Mouse (Mus musculus): Measurements from ENCODE around the gene Srp54b. TPM values are rescaled to one million over a fixed set of nuclear protein-coding genes. Genes with fewer than 3 reads are reported as not detected.
"Not testable (repeated sequence)": the region's sequence is repeated elsewhere in the genome, so short reads cannot be mapped to it uniquely, and the experiment has no call there.

The Srp54b gene
- polyA plus RNA-seq (2014; fragmentation: Nextera tagmentation; extraction: Ambion mirVana): 56.4 and 57.0 TPM in 2 replicates

GRCm38 (mm10) chr12:55154559-55155448 is at the start of gene Srp54b:
Gene Srp54b, plus strand, starts transcription at chr12:55155104.
- not testable (repeated sequence) for H3K36me3 ChIP-seq (ENCODE audit: insufficient read depth); H3K9me3 ChIP-seq (ENCODE audit: low read depth, low read length); H3K4me1 ChIP-seq (ENCODE audit: insufficient read depth); DNase-seq; H3K27me3 ChIP-seq (ENCODE audit: insufficient read depth, low read length); H3K27ac ChIP-seq (ENCODE audit: low read depth); H3K4me2 ChIP-seq; H3K4me3 ChIP-seq (ENCODE audit: low read depth, low read length); H3K9ac ChIP-seq
- WGBS: no CpG with 5 or more reads among the region's 57 CpGs
- ATAC-seq (ENCODE audit: insufficient read depth): peak; percentile 98

- ATAC-seq (ENCODE audit: insufficient read depth); H3K9ac ChIP-seq; DNase-seq; H3K27me3 ChIP-seq (ENCODE audit: insufficient read depth, low read length); H3K4me1 ChIP-seq (ENCODE audit: insufficient read depth); H3K27ac ChIP-seq (ENCODE audit: low read depth); H3K4me3 ChIP-seq (ENCODE audit: low read depth, low read length); H3K9me3 ChIP-seq (ENCODE audit: low read depth, low read length); H3K4me2 ChIP-seq; H3K36me3 ChIP-seq (ENCODE audit: insufficient read depth): not testable (repeated sequence)
- WGBS: no CpG with 5 or more reads among the region's 7 CpGs
Observed at GRCm38 (mm10) chr12:55112616-55113015, 42.3 kb upstream of the Srp54b start.

- not testable (repeated sequence) for H3K4me2 ChIP-seq
Observed at GRCm38 (mm10) chr12:55124242-55124641, 30.7 kb upstream of the Srp54b start, which contains the start of gene Fam177a. Gene Fam177a, plus strand, starts transcription at chr12:55124469.

GRCm38 (mm10) chr12:55124731-55125130 is 30.2 kb upstream of the Srp54b start:
- WGBS: no CpG with 5 or more reads among the region's 18 CpGs
- DNase-seq; H3K4me3 ChIP-seq (ENCODE audit: low read depth, low read length); H3K27me3 ChIP-seq (ENCODE audit: insufficient read depth, low read length); H3K9me3 ChIP-seq (ENCODE audit: low read depth, low read length); H3K9ac ChIP-seq; H3K4me1 ChIP-seq (ENCODE audit: insufficient read depth); H3K36me3 ChIP-seq (ENCODE audit: insufficient read depth); H3K4me2 ChIP-seq; H3K27ac ChIP-seq (ENCODE audit: low read depth): not testable (repeated sequence)
- peak; percentile 57 for ATAC-seq (ENCODE audit: insufficient read depth)

More at GRCm38 (mm10) chr12:55124242-55124641, 30.7 kb upstream of the Srp54b start, which contains the start of gene Fam177a:
- peak; percentile 95 for ATAC-seq (ENCODE audit: insufficient read depth)
- H3K27me3 ChIP-seq (ENCODE audit: insufficient read depth, low read length); H3K36me3 ChIP-seq (ENCODE audit: insufficient read depth); DNase-seq; H3K9ac ChIP-seq; H3K4me3 ChIP-seq (ENCODE audit: low read depth, low read length); H3K4me1 ChIP-seq (ENCODE audit: insufficient read depth); H3K27ac ChIP-seq (ENCODE audit: low read depth); H3K9me3 ChIP-seq (ENCODE audit: low read depth, low read length): not testable (repeated sequence)
- WGBS: no CpG with 5 or more reads among the region's 40 CpGs

GRCm38 (mm10) chr12:55135540-55135939 is 19.4 kb upstream of the Srp54b start:
- no CpG with 5 or more reads among the region's 6 CpGs for WGBS
- ATAC-seq (ENCODE audit: insufficient read depth); H3K4me3 ChIP-seq (ENCODE audit: low read depth, low read length); H3K9me3 ChIP-seq (ENCODE audit: low read depth, low read length); DNase-seq; H3K4me2 ChIP-seq; H3K36me3 ChIP-seq (ENCODE audit: insufficient read depth); H3K27ac ChIP-seq (ENCODE audit: low read depth); H3K4me1 ChIP-seq (ENCODE audit: insufficient read depth); H3K9ac ChIP-seq; H3K27me3 ChIP-seq (ENCODE audit: insufficient read depth, low read length): not testable (repeated sequence)

- not testable (repeated sequence) for H3K9ac ChIP-seq; H3K9me3 ChIP-seq (ENCODE audit: low read depth, low read length); H3K4me3 ChIP-seq (ENCODE audit: low read depth, low read length); H3K27ac ChIP-seq (ENCODE audit: low read depth); H3K4me1 ChIP-seq (ENCODE audit: insufficient read depth); H3K27me3 ChIP-seq (ENCODE audit: insufficient read depth, low read length); ATAC-seq (ENCODE audit: insufficient read depth); DNase-seq; H3K36me3 ChIP-seq (ENCODE audit: insufficient read depth); H3K4me2 ChIP-seq
- no CpG with 5 or more reads among the region's 6 CpGs for WGBS
Observed at GRCm38 (mm10) chr12:55137859-55138258, 17.0 kb upstream of the Srp54b start.

- not testable (repeated sequence) for H3K27ac ChIP-seq (ENCODE audit: low read depth); H3K4me2 ChIP-seq; H3K9me3 ChIP-seq (ENCODE audit: low read depth, low read length); H3K4me3 ChIP-seq (ENCODE audit: low read depth, low read length); H3K36me3 ChIP-seq (ENCODE audit: insufficient read depth); DNase-seq; H3K27me3 ChIP-seq (ENCODE audit: insufficient read depth, low read length); H3K4me1 ChIP-seq (ENCODE audit: insufficient read depth); H3K9ac ChIP-seq
- 0% methylated on average over 9 of the region's 24 CpGs for WGBS
- ATAC-seq (ENCODE audit: insufficient read depth): peak; percentile 56
Observed at GRCm38 (mm10) chr12:55155449-55155783, 512 bp downstream of the Srp54b start.

- ATAC-seq (ENCODE audit: insufficient read depth); H3K27ac ChIP-seq (ENCODE audit: low read depth); H3K4me2 ChIP-seq; H3K36me3 ChIP-seq (ENCODE audit: insufficient read depth); H3K9ac ChIP-seq; H3K4me3 ChIP-seq (ENCODE audit: low read depth, low read length); H3K4me1 ChIP-seq (ENCODE audit: insufficient read depth); H3K9me3 ChIP-seq (ENCODE audit: low read depth, low read length); H3K27me3 ChIP-seq (ENCODE audit: insufficient read depth, low read length); DNase-seq: not testable (repeated sequence)
- no CpG with 5 or more reads among the region's 7 CpGs for WGBS
Observed at GRCm38 (mm10) chr12:55167034-55167557, 12.2 kb downstream of the Srp54b start.

- not testable (repeated sequence) for H3K4me3 ChIP-seq (ENCODE audit: low read depth, low read length); H3K27ac ChIP-seq (ENCODE audit: low read depth); H3K9me3 ChIP-seq (ENCODE audit: low read depth, low read length); H3K4me1 ChIP-seq (ENCODE audit: insufficient read depth); H3K4me2 ChIP-seq; DNase-seq; ATAC-seq (ENCODE audit: insufficient read depth); H3K27me3 ChIP-seq (ENCODE audit: insufficient read depth, low read length); H3K9ac ChIP-seq; H3K36me3 ChIP-seq (ENCODE audit: insufficient read depth)
- no CpG with 5 or more reads among the region's 8 CpGs for WGBS
Observed at GRCm38 (mm10) chr12:55187686-55188085, 32.8 kb downstream of the Srp54b start.

- not testable (repeated sequence) for H3K4me1 ChIP-seq (ENCODE audit: insufficient read depth); H3K9me3 ChIP-seq (ENCODE audit: low read depth, low read length); H3K9ac ChIP-seq; H3K4me3 ChIP-seq (ENCODE audit: low read depth, low read length); ATAC-seq (ENCODE audit: insufficient read depth); H3K4me2 ChIP-seq; H3K27me3 ChIP-seq (ENCODE audit: insufficient read depth, low read length); DNase-seq; H3K36me3 ChIP-seq (ENCODE audit: insufficient read depth); H3K27ac ChIP-seq (ENCODE audit: low read depth)
- no CpG with 5 or more reads among the region's 5 CpGs for WGBS
Observed at GRCm38 (mm10) chr12:55189127-55189526, 34.2 kb downstream of the Srp54b start.

All from lung, embryonic 14.5 days (tissue).